Mouse (Mus musculus) liver, embryonic 14.5 days (tissue): ENCODE data around the gene 4932438A13Rik.

Source experiments
- CTCF ChIP-seq: IDR thresholded peaks from 2 replicates; pipeline ENCODE4 v1.5.1; 2016; ENCODE audit warnings: antibody characterized with exemption, low read depth, control low read depth
- EP300 ChIP-seq: IDR thresholded peaks from 2 replicates; pipeline ENCODE4 v1.6.1; 2016; ENCODE audit warnings: antibody characterized with exemption, low read depth

DNA sequence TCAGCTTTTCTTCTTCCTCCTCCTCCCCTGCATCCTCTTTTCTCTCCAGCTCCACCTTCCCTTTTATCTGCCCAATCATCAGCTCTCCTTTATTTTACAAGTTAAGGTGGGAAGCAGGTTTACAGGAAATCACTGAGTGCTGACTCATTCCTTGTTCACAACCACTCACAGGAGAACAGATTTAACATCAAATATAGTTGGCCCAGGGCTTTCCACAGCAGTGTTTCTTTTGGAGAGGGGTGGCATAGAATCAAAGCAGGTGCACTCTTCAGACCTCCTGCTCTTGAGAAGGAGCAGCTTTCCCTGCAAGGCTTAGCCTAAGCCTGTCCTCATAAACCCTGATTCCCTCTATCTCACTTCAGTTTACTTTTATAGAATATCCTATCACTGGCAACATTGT lies 80.8 kb downstream of the 4932438A13Rik start:
- TF ChIP-seq EP300 (no peak), CTCF (no peak)
